Mouse (Mus musculus): Measurements from ENCODE around the gene Defa26.
"Not testable (repeated sequence)": the region's sequence is repeated elsewhere in the genome, so short reads cannot be mapped to it uniquely, and the experiment has no call there.

DNA sequence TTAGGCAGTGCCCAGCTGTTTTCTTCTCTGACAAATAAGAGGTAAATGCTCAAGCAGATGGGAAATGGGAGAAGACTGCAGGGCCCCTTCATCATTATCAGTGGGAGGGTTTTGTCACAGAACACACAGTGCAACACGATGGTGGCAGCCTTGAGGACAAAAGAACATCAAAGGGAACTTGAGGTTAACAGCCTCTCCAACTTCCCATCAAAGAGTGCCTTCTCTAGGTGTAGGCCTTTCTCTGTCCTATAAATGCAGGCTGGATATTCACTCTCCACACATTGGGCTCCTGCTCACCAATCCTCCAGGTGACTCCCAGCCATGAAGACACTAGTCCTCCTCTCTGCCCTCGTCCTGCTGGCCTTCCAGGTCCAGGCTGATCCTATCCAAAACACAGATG lies 37.5 kb downstream of the Defa26 start, which contains the start of gene Defa17:
- TF ChIP-seq MAX (IDR thresholded peaks at IDR 0.05; ENCODE audit: low read depth); POLR2A (IDR thresholded peaks at IDR 0.05; ENCODE audit: insufficient read length, low read depth): not testable (repeated sequence)

All from myocyte (in vitro differentiated cells).